Mouse (Mus musculus) olfactory bulb, adult 2 months (tissue): ENCODE data around the gene Mmachc. TPM values are rescaled to one million over a fixed set of nuclear protein-coding genes. Genes with fewer than 3 reads are reported as not detected.
A peak's percentile ranks its signal among the peaks of the same experiment; 100 is the strongest.

Source experiments
- H3K27ac ChIP-seq: fragments of 200-500 bp; 2 replicates; pipeline ENCODE4 v1.5.1; 2012; ENCODE audit warnings: low read depth, low read length; ENCODE audit not compliant: insufficient read depth
- H3K4me1 ChIP-seq: fragments of 200-500 bp; 2 replicates; pipeline ENCODE4 v1.6.1; 2012; ENCODE audit warnings: low read length; ENCODE audit not compliant: control insufficient read depth, insufficient read depth
- H3K4me3 ChIP-seq: fragments of 200-500 bp; 2 replicates; pipeline ENCODE4 v1.5.1; 2012; ENCODE audit warnings: mild to moderate bottlenecking, low read depth, low read length, moderate library complexity; ENCODE audit not compliant: insufficient read depth
- CTCF ChIP-seq: fragments of 200-500 bp; IDR thresholded peaks from 2 replicates; pipeline ENCODE4 v1.5.1; 2012; ENCODE audit warnings: low read depth, mild to moderate bottlenecking, low read length, moderate library complexity; ENCODE audit not compliant: insufficient read depth
- POLR2A ChIP-seq: fragments of 200-500 bp; IDR thresholded peaks from 2 replicates; pipeline ENCODE4 v1.6.1; 2012; ENCODE audit warnings: mild to moderate bottlenecking, low read depth, low read length, moderate library complexity; ENCODE audit not compliant: insufficient read depth
- WGBS: fragments of 180-500 bp; shearing (Covaris S2); methylation state at CpG from one replicate; pipeline ENCODE4 v1.1.7; 2018; 5-methylcytosine and 5-hydroxymethylcytosine counted together
- polyA plus RNA-seq: library from polyadenylated mRNA; stranded (reverse); fragments of >200 nt; gene quantifications from 2 replicates; pipeline ENCODE4 v1.2.4, GENCODE M21; 2012; ENCODE audit warnings: low replicate concordance; ENCODE audit not compliant: missing spikeins, insufficient read depth, insufficient read length

Mmachc gene
- polyA plus RNA-seq, result not detected in 2 replicates

DNA sequence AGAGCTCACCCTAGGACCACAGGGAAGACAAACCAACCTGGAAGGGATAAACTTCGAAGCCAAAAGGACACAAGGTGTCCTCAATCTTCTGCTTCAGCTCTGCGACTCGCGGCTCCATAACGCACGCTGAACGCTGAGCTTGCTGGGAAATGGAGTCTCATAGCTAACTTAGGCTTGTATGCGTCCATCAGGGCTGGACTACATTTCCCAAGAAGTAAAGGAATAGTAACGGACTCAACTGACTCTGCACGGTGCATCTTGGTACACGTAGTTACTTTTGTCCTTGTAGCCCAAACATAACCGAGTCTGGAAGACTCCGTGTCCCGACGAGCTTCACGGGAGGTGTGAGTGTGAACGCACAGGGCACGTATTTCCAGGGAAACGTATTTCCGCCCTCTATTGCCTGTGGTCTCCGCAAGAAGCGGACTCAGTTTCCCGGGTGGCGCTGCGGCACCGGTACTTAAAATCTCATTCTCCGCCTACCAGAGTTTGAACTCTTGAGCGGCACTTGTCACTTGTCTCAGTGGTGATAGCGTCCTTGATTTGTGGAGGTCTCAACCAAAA lies at the start of gene Mmachc, which contains the start of gene Ccdc163:
Gene Mmachc, minus strand, starts transcription at position 206 of the 564 bp plus-strand sequence.
Gene Ccdc163, plus strand, starts transcription at position 309 of the 564 bp plus-strand sequence.
- Histone ChIP-seq H3K4me3 (peak within 1 kb of the TSS; percentile 88), H3K27ac (peak within 1 kb of the TSS; percentile 87), H3K4me1 (no peaks in the 10 kb centered on the region; the same call in 1 of the 2 replicates)
- under 1% methylated on average over 29 of the region's 29 CpGs for WGBS
- TF ChIP-seq CTCF, result no peak
- TF ChIP-seq POLR2A, result peak; percentile 59

DNA sequence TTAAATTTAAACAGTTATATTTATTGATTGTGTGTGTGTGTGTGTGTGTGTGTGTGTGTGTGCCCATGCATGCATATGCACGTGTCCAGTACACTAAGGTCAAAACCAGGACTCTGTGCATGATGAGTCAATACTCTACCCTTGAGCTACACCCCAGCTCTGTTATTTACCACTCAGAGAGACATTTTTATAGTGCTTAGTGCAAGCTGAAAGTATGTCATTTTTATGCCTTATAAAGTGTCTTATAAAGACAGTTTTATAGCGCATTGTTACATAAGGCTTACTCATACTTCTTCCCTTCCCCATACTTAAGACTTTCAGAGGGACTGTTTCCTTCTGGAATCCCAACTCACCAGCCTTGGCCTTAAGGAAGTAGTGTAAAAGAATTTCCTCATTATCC lies 41.5 kb upstream of the Mmachc start:
- H3K27ac ChIP-seq, result no peak overlapping the region
- 94% methylated on average over 2 of the region's 2 CpGs for WGBS
- no peak overlapping the region for H3K4me3 ChIP-seq
- H3K4me1 ChIP-seq, result no peaks in the 10 kb centered on the region; the same call in 1 of the 2 replicates
- TF ChIP-seq CTCF (no peak), POLR2A (no peak)

DNA sequence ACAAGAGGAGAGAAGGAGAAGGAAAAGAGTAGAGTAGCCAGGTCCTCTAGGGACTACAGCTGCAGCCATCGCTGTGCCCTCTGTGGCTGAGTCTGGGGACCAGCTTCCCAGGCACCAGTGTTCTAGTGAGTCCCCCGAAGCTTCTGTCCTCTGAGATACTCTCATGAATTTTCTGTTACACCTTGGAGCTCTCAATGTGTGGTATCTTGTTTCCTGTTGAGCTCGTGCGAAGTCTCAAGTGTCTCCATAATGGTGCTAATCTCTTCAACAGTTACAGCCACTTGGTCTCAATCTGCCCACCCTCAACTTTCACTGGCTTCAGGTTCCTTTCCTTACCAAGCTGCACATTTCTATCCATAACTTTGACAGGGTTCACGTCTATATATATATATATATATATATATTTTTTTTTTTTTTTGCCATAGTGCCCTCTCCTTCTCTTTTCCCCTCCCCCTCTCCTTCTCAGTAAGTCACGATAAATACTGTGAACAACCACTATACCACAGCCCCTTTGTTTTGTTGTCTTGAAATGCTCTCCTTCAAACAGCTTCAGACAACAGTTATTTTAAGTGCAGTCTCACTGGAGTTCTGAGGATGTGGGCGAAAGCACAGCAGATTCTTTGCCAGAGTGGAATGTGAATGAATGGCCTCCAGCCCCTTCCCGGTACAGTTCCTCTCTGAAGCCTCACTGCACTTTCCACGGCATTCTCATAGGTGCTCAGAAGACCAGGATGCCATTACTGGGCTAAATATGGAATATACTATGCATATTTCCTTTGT lies 31.0 kb upstream of the Mmachc start:
- Histone ChIP-seq H3K27ac (no peak overlapping the region), H3K4me3 (no peak overlapping the region), H3K4me1 (no peaks in the 10 kb centered on the region)
- WGBS, result 62% methylated on average over 9 of the region's 9 CpGs
- TF ChIP-seq CTCF (no peak), POLR2A (no peak)

DNA sequence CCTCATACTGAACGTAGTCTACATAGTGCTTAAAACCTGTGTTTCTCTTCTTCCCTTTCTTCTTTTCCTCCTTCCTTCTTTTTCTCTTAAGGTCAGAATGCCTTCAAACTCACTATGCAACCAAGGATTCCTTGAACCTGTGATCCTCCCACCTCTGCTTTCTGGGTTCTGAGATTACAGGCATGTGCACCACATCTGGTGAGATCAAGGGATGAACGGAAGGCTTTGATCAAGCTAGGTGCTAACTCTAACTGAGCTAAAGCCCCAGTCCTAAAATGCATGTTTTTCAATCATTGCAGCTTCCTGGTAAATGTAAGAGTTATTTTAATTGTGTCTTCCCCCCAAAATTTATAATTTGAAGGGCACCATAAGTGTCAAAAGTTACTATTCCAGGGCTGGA lies 26.8 kb upstream of the Mmachc start:
- WGBS, result 98% methylated on average over 2 of the region's 2 CpGs
- TF ChIP-seq CTCF (no peak), POLR2A (no peak)
- Histone ChIP-seq H3K4me3 (no peak overlapping the region), H3K4me1 (no peaks in the 10 kb centered on the region), H3K27ac (no peak overlapping the region)

DNA sequence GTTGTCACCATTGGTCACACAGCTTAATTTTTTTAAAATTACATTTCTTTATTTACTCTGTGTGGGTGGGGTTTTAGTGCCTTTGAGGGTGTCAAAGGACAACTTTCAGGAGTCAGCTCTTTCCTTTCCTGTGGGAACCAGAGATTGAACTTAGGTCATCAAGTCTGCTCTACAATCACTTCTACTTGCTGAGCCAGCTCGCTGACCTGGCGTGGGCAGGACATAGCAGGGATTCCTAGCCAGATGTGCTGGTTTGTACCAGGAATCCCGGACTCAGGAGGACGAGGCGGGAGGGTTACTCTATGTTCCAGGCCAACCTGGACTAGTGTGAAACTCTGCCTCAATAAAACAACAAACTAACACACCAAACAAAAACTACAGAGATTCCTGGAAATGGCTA lies 24.1 kb upstream of the Mmachc start:
- no peak overlapping the region for H3K27ac ChIP-seq
- no peak overlapping the region for H3K4me3 ChIP-seq
- TF ChIP-seq POLR2A (no peak), CTCF (no peak)
- WGBS, result 89% methylated on average over 5 of the region's 5 CpGs
- H3K4me1 ChIP-seq, result no peaks in the 10 kb centered on the region

DNA sequence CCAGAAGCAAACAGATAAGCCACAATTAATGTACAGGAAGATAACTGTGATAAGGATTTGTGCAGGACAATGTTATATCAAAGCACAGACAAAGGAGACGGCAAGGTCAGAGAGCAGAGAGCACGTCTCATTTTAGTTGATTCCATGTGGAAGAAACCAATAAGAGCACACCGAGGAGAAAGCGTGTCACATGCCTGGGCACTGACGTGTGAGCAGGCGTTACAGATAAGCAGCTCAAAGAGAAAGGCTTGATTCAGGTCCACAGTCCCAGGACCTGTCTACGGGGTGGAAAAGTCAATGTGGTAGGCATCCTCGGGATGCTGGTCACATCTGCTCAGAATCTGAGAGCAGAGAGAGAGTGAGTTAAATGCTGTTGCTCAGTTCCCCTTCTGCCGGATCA lies 22.9 kb upstream of the Mmachc start:
- Histone ChIP-seq H3K4me3 (no peak overlapping the region), H3K4me1 (no peaks in the 10 kb centered on the region)
- WGBS, result 92% methylated on average over 9 of the region's 9 CpGs

DNA sequence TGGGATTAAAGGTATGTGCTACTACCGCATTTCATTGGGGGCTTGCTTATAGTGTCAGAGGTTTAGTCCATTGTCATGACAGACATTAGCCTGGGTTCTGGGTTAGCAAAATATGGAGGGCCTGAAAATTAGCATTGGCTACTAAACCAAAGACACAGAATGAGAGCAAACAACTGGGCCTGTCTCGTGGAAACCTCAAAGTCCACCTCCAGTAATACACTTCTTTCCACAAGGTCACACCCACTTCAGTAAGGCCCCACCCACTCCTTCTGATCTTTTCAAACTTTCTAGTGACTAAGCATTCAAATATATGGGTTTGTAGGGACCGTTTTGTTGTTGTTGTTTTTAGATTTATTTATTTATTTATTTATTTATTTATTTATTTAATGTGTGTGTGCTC lies 21.3 kb upstream of the Mmachc start:
- Histone ChIP-seq H3K27ac (no peak overlapping the region), H3K4me3 (no peak overlapping the region), H3K4me1 (no peaks in the 10 kb centered on the region)
- no peak for TF ChIP-seq CTCF
- TF ChIP-seq POLR2A, result no peak
- 96% methylated on average over 3 of the region's 3 CpGs for WGBS

More for the DNA sequence above, 22.9 kb upstream of the Mmachc start:
- TF ChIP-seq POLR2A (no peak), CTCF (no peak)
- no peak overlapping the region for H3K27ac ChIP-seq

DNA sequence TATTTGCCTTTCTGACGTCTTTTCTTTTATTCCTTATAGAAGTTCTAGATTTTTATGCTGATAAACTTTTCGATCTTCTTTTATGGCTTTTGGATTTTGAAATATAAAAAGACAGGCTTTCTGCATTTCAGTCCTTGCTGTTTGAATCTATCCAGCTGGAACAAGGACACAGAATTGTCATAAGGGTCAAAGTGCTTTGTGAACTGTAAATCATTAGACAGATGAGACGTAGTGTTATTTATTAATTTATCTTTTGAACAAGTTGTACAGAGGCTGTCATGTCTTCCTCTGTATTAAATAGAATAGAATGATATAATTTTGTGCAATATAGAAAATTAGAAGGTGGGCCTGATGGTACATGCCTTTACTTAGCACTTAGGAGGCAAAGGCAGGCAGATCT lies 19.2 kb upstream of the Mmachc start:
- Histone ChIP-seq H3K4me3 (no peak overlapping the region), H3K27ac (no peak overlapping the region), H3K4me1 (no peaks in the 10 kb centered on the region)
- TF ChIP-seq CTCF, result no peak
- no peak for TF ChIP-seq POLR2A
- WGBS, result 93% methylated on average over 3 of the region's 3 CpGs

DNA sequence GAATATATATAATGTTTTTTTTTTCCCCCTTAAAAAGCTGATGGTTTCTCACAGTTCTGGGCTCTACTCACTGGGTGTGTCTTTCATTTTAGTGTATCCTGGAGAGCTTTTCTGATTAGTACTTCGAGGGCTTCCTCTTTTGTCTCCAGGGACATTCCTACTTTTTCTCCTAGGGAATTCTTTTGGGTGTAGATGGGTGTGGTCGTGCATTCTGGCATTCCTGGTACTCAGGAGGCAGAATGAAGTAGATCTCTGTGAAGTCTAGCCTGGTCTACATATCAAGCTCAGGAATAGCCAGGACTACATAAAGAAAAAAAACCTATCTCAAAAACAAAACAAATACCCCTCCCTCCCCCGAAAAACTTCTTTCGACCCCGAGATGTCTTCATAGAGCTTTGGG lies 17.2 kb upstream of the Mmachc start:
- Histone ChIP-seq H3K4me3 (no peak overlapping the region), H3K4me1 (peaks cover 5% of the 10 kb centered on the region), H3K27ac (no peak overlapping the region)
- TF ChIP-seq CTCF (no peak), POLR2A (no peak)
- 88% methylated on average over 5 of the region's 5 CpGs for WGBS
